Mouse (Mus musculus) liver, embryonic 16.5 days (tissue): ENCODE data around the gene Efna4. TPM values are rescaled to one million over a fixed set of nuclear protein-coding genes. Genes with fewer than 3 reads are reported as not detected.
A peak's percentile ranks its signal among the peaks of the same experiment; 100 is the strongest.

Experiments used
- ATAC-seq: fragments of 200-750 bp; cut with Nextera tagmentation; 2 replicates; pipeline ENCODE4 v1.8.0; 2017; ENCODE audit warnings: low read depth, mild to moderate bottlenecking, moderate number of reproducible peaks, moderate library complexity
- H3K27ac ChIP-seq: fragments of 300-500 bp; sonication (generic); 2 replicates; pipeline ENCODE4 v1.5.1; 2014; ENCODE audit warnings: mild to moderate bottlenecking, low read length
- H3K27me3 ChIP-seq: fragments of 300-500 bp; sonication (generic); 2 replicates; pipeline ENCODE4 v1.6.1; 2014; ENCODE audit warnings: low read depth, low read length, mixed read lengths; ENCODE audit not compliant: control insufficient read depth, insufficient read depth
- H3K36me3 ChIP-seq: fragments of 300-500 bp; sonication (generic); 2 replicates; pipeline ENCODE4 v1.6.1; 2014; ENCODE audit warnings: mild to moderate bottlenecking; ENCODE audit not compliant: control insufficient read depth, insufficient read depth
- H3K4me1 ChIP-seq: fragments of 300-500 bp; sonication (generic); 2 replicates; pipeline ENCODE4 v1.6.1; 2014; ENCODE audit warnings: low read depth, low read length, mixed read lengths; ENCODE audit not compliant: control insufficient read depth
- H3K4me2 ChIP-seq: fragments of 300-500 bp; sonication (generic); 2 replicates; pipeline ENCODE4 v1.6.1; 2014; ENCODE audit warnings: low read depth, low read length, mixed read lengths
- H3K4me3 ChIP-seq: fragments of 300-500 bp; sonication (generic); 2 replicates; pipeline ENCODE4 v1.5.1; 2014; ENCODE audit warnings: low read depth, mild to moderate bottlenecking, low read length
- H3K9ac ChIP-seq: fragments of 300-500 bp; sonication (generic); 2 replicates; pipeline ENCODE4 v1.6.1; 2014; ENCODE audit warnings: low read depth, low read length
- H3K9me3 ChIP-seq: fragments of 300-500 bp; sonication (generic); replicated peaks from 2 replicates; pipeline ENCODE4 v1.6.1; 2016; ENCODE audit warnings: low read length; ENCODE audit not compliant: control insufficient read depth
- WGBS: fragments of 180-500 bp; shearing (Covaris S2); extraction: QIAGEN DNeasy Blood & Tissue Kit; methylation state at CpG from one replicate; pipeline ENCODE4 v1.1.7; 2014; ENCODE audit not compliant: insufficient replicate concordance; 5-methylcytosine and 5-hydroxymethylcytosine counted together
- polyA plus RNA-seq: library from polyadenylated mRNA; unstranded; fragments of >200 nt; fragmentation: Nextera tagmentation; extraction: Ambion mirVana; gene quantifications from 2 replicates; pipeline ENCODE4 v1.2.1, GENCODE M21; 2015

The Efna4 gene
- polyA plus RNA-seq, 1 experiment from 2014 or later, result 0.51 TPM

DNA sequence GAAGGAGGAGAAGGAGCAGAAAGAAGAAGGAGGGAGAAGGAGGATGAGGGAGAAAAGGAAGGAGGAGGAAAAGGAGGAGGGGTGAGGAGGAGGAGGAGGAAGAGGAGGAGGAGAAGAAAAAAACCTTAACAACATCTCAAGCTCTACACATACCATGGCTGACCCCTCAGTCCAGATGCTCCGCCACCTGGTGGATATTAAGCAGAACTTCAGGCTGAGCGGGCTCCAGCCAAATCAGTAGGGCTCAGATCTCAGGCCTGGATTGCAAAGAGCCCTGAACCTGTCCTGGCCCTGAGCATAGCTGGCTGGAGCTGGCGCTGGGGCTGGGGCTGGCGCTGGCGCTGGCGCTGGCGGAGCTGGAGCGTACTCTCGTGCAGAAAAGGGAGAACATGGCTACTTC, 29.7 kb downstream of the Efna4 start:
- H3K9ac ChIP-seq, result no peak overlapping the region
- H3K4me1 ChIP-seq, result peaks cover 2% of the 10 kb centered on the region
- no peaks in the 10 kb centered on the region for H3K9me3 ChIP-seq
- H3K4me3 ChIP-seq, result no peak overlapping the region
- no peaks in the 10 kb centered on the region for H3K27me3 ChIP-seq
- H3K4me2 ChIP-seq, result no peak overlapping the region
- ATAC-seq, result peak; percentile 63
- H3K27ac ChIP-seq, result no peak overlapping the region
- WGBS, result 2% methylated on average over 9 of the region's 9 CpGs
- no peaks in the 10 kb centered on the region for H3K36me3 ChIP-seq

DNA sequence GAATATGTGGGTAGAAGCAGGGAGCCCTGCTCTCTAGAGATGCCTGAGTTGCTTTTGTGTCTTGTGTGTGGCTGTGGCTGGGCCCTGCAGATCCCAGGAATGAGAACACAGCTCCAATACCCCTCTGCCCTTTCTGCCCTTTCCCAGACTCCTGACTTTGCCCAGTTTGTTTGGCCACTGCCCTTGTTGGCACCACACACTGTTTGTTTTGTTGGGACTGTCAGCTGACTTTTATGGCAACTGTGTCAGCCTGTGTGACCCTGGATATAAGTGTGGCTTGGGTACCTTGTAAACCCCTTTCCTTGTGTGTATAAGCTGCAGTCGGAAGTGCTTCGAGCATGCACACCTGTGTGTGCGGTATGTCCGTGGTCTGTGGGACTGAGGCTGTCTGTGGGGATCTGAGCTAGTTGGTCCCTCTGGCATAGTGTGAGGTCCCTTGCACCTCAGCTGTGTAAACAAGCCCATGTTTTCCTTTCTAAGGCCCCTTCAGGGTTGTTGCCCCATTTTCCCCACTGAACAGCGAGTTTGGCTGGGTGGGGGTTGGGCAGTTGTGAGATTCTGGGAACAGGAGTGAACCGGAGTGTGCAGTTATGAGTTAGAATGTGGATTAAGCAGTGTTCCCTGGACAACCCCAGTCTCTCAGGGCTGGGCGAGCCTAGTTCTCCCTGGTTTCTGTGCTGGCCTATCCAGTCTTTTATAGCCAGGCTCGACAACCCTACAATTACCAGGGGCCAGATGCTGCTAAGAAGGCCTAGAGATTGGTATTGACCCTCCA, 32.1 kb downstream of the Efna4 start:
- no peaks in the 10 kb centered on the region for H3K27me3 ChIP-seq
- no peak overlapping the region for H3K4me3 ChIP-seq
- ATAC-seq, result 0 out of 2 replicates have a peak, but pooled peaks have one; percentile 21
- no peaks in the 10 kb centered on the region for H3K36me3 ChIP-seq
- 58% methylated on average over 8 of the region's 8 CpGs for WGBS
- H3K27ac ChIP-seq, result no peak overlapping the region
- no peak overlapping the region for H3K9ac ChIP-seq
- no peaks in the 10 kb centered on the region for H3K9me3 ChIP-seq
- peaks cover 2% of the 10 kb centered on the region for H3K4me1 ChIP-seq
- no peak overlapping the region for H3K4me2 ChIP-seq

DNA sequence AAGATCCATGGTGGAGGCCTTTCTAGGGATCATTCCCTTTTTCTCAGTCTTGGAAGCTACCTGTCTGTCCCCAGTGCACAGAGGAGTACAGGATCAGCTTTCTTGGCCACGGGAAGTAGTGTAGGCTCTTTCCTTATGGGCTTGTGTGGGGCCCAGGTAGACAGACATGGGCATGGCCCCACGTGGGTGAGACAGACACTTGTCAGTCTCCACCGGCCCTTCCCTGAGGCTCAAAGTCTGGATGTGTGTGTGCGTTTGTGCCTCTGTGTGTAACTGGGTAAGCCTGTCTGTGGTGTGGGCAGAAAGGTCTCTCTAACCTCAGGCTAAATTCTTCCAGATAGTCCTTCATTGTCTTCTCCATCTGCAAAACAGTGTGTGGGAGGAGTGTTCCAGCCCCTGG, 32.7 kb downstream of the Efna4 start:
- peaks cover 2% of the 10 kb centered on the region for H3K4me1 ChIP-seq
- no peaks in the 10 kb centered on the region for H3K27me3 ChIP-seq
- ATAC-seq, result no peak
- no peaks in the 10 kb centered on the region for H3K9me3 ChIP-seq
- no peak overlapping the region for H3K9ac ChIP-seq
- no peaks in the 10 kb centered on the region for H3K36me3 ChIP-seq
- 52% methylated on average over 4 of the region's 4 CpGs for WGBS
- H3K4me3 ChIP-seq, result no peak overlapping the region
- no peak overlapping the region for H3K4me2 ChIP-seq
- H3K27ac ChIP-seq, result no peak overlapping the region

- Histone ChIP-seq H3K9me3 (no peaks in the 10 kb centered on the region), H3K4me2 (no peak overlapping the region), H3K4me1 (peaks cover 2% of the 10 kb centered on the region), H3K36me3 (no peaks in the 10 kb centered on the region), H3K27ac (no peak overlapping the region), H3K27me3 (no peaks in the 10 kb centered on the region), H3K4me3 (no peak overlapping the region), H3K9ac (no peak overlapping the region)
- 50% methylated on average over 6 of the region's 6 CpGs for WGBS
- no peak for ATAC-seq
These were observed 33.4 kb downstream of the Efna4 start for GRCm38 (mm10) chr3:89304440-89304839.

DNA sequence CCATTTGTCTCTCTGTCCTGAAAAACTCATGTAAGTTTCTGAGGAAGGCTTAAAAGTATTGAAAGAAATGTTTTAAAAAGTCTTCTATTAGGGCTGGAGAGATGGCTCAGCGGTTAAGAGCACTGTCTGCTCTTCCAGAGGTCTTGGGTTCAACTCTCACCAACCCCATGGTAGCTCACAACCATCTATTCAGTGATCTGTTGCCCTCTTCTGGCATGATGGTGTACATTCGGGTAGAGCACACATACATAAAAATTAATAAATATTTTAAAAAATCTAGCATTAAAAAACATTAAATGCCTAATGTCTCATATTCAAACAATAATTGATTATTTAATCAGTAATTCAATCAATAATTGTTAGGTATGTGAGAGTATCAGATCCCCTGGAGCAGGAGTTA, 37.3 kb downstream of the Efna4 start:
- no peaks in the 10 kb centered on the region; the same call in 1 of the 2 replicates for H3K4me1 ChIP-seq
- no peaks in the 10 kb centered on the region for H3K27me3 ChIP-seq
- H3K9ac ChIP-seq, result no peak overlapping the region
- ATAC-seq, result no peak
- H3K4me2 ChIP-seq, result no peak overlapping the region
- no peaks in the 10 kb centered on the region for H3K9me3 ChIP-seq
- no peak overlapping the region for H3K27ac ChIP-seq
- WGBS, result 36% methylated on average over 2 of the region's 2 CpGs
- no peak overlapping the region for H3K4me3 ChIP-seq
- no peaks in the 10 kb centered on the region for H3K36me3 ChIP-seq

DNA sequence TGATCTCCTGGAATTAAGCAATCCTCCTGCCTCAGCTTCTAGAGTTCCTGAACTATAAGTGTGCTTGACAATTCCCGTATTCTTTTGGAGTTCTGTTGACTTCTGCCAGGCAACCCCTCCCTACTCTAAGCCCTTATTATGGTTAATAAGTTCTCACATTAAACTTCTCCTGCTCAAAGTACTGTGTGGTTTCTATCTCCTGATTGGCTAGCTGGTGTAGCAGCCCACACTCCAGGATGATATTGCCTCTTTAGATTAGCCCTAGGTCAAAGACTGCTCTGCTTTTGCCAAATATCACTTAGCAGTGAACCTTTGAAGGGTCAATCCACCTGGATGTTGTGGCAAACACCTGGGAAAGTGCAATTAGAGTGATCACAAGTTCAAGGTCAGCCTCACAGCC, 37.8 kb downstream of the Efna4 start:
- Histone ChIP-seq H3K36me3 (no peaks in the 10 kb centered on the region), H3K27me3 (no peaks in the 10 kb centered on the region), H3K9ac (no peak overlapping the region), H3K27ac (no peak overlapping the region), H3K4me3 (no peak overlapping the region), H3K4me2 (peak overlapping the region; percentile 43), H3K9me3 (no peaks in the 10 kb centered on the region), H3K4me1 (no peaks in the 10 kb centered on the region)
- WGBS, result 26% methylated on average over 1 of the region's 1 CpGs
- ATAC-seq, result peak; percentile 69

GRCm38 (mm10) chr3:89299499-89299898, 38.3 kb downstream of the Efna4 start:
- H3K4me2 ChIP-seq, result peak overlapping the region; percentile 43
- H3K27me3 ChIP-seq, result no peaks in the 10 kb centered on the region
- no peaks in the 10 kb centered on the region for H3K9me3 ChIP-seq
- no peak for ATAC-seq
- no peaks in the 10 kb centered on the region for H3K4me1 ChIP-seq
- peak overlapping the region; percentile 19; the same call in 1 of the 2 replicates for H3K4me3 ChIP-seq
- H3K9ac ChIP-seq, result no peak overlapping the region; the same call in 1 of the 2 replicates
- no peak overlapping the region for H3K27ac ChIP-seq
- WGBS, result 4% methylated on average over 14 of the region's 14 CpGs
- no peaks in the 10 kb centered on the region for H3K36me3 ChIP-seq

DNA sequence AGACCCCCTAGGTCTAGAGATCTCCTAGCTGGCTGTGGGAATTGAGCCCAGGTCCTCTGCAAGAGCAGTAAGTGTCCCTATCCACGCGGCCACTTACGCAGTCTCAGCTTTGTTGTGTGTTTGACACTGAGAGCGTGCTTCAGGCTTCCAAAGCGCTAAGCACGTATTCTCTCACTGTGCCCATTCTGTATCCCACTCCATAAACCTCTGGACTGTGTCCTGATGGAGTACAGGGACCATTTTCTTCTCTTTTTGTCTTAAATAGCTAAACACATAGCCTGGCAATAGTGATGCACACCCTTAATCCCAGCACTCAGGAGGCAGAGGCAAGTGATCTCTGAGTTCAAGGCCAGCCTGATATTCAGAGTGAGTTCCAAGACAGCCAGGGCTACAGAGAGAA, 38.9 kb downstream of the Efna4 start:
- 69% methylated on average over 6 of the region's 6 CpGs for WGBS
- H3K27ac ChIP-seq, result no peak overlapping the region
- H3K4me2 ChIP-seq, result no peak overlapping the region
- H3K9ac ChIP-seq, result no peak overlapping the region
- no peaks in the 10 kb centered on the region for H3K27me3 ChIP-seq
- H3K4me3 ChIP-seq, result no peak overlapping the region
- no peak for ATAC-seq
- no peaks in the 10 kb centered on the region; the same call in 1 of the 2 replicates for H3K4me1 ChIP-seq
- no peaks in the 10 kb centered on the region for H3K9me3 ChIP-seq
- H3K36me3 ChIP-seq, result no peaks in the 10 kb centered on the region

GRCm38 (mm10) chr3:89296761-89297396, 40.9 kb downstream of the Efna4 start:
- Histone ChIP-seq H3K36me3 (no peaks in the 10 kb centered on the region), H3K4me1 (no peaks in the 10 kb centered on the region; the same call in 1 of the 2 replicates), H3K27me3 (no peaks in the 10 kb centered on the region), H3K4me3 (no peak overlapping the region), H3K9ac (no peak overlapping the region), H3K4me2 (no peak overlapping the region), H3K27ac (no peak overlapping the region), H3K9me3 (no peaks in the 10 kb centered on the region)
- ATAC-seq, result no peak
- 57% methylated on average over 11 of the region's 11 CpGs for WGBS
